Mouse (Mus musculus) adrenal gland, adult 10 weeks (tissue): ENCODE data around the gene Rad51d. TPM values are rescaled to one million over a fixed set of nuclear protein-coding genes. Genes with fewer than 3 reads are reported as not detected.

Experiments used
- polyA plus RNA-seq: library from polyadenylated mRNA; stranded (reverse); fragments of 350-450 nt; fragmentation: Illumina TruSeq; extraction: RNeasy Lipid Tissue Mini Kit (QIAGEN cat#74804); gene quantifications from one replicate; pipeline ENCODE4 v1.2.3, GENCODE M21; 2014; ENCODE audit warnings: low read depth, low replicate concordance

The Rad51d gene
- polyA plus RNA-seq: 7.1 TPM

DNA sequence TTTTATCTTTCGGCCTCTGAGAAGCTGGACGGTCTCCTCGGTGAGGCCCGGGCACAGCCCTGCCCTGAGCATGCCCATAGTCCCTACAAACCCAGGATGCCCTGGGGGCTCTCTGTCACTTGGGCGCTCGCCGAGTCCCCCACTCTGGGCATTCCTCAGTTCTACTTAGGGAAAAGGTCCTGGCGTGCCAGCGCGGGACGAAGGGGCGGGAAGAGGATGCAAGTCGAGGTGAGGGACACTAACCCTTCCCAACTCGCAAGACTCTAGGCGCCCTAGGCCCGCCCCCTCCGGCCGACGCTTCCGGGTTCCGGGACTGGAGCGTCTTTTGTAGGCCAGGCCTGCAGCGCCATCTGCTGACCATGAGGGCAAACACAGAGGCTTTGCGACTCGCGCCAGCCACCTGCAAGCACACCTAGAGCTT, at the start of gene Rad51d:
Gene Rad51d, minus strand, starts transcription at position 273 of the 421 bp plus-strand sequence.

DNA sequence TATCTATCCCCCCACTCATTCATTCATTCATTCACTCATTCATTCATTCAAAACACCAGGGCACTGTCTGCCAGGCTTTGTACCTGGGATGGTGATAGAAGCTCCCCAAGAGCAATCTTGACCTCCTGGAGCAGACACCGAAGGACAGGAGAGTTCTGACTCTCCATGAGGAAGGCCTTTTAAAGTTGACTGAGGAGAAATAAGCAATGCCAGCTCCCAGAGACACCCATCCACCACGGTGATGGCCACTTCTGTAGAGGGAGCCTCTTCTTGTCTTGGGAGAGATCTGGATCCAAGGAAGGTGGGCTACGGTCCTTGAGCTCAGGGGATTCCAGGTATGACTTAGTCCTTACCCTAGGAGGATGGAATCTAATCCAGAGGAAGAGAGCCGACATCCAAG, 19.8 kb upstream of the Rad51d start, which contains the start of gene Unc45b:
Gene Unc45b, plus strand, starts transcription at position 301 of the 400 bp plus-strand sequence.

DNA sequence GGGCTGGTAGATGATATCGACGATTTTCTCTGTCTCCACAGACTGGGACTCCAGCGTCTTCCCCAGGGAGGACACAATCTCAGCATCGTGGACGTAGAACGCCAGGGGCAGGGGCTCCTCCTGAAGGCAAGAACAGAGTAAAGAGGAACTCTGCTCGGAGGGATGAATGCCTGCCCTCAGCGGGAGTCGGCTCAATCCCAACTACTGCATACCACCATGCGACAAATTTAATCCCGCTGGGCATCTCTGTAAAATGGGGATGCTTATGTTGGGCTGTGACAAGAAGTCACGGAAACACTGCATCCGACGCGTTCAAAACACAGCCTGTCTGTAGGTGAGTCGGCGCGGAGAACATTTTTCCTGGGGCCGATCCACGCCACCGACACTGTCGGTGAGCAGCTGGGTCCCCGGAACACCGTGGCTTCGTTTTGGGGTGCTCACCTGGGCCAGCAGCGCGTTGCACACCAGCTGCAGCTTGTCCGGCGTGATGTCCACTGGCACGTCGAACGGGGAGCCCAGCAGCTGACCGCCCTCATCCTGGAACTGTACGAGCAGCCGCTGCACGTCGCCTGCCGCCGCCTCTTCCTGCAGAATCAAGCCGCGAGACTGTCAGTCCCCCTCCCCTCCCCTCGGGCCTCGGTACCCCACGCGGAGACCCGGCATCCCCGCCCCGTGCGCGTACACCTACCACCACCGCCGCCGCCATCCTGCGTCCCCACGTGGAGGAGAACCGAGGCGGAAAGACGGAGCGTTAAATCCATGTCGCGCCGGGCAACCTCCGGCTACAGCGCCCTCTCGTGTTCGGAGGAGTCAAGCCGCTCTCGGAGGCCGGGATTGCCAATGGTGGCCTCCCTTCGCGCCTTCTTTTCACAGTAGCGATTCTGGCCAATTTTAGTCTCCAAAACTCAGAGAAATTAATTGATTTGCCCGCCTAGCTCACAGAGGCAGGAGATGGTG, 17.5 kb upstream of the Rad51d start, which contains the start of gene Nle1:
Gene Nle1, minus strand, starts transcription at position 761 of the 957 bp plus-strand sequence.

DNA sequence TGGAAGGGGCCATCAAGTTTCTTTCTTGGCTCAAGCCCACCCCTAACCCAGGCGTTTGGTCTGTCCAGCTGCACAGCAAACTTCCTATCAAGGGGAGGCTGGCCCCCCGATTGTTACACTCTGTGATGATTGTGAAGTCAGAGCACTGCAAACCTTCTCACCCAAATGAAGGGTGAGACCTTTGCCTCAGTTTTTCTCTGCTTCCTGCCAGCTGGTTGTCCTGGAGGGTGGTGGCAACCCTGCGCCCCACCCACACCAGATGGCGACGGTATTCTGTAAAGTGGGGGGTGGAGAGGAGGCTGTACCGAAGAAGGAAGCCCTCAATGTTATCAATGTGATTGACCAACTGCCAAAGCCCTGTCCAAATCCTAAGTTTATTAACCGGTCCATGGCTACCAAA, 1.5 kb upstream of the Rad51d start, which contains the start of gene Fndc8:
Gene Fndc8, plus strand, starts transcription at position 189 of the 400 bp plus-strand sequence.

DNA sequence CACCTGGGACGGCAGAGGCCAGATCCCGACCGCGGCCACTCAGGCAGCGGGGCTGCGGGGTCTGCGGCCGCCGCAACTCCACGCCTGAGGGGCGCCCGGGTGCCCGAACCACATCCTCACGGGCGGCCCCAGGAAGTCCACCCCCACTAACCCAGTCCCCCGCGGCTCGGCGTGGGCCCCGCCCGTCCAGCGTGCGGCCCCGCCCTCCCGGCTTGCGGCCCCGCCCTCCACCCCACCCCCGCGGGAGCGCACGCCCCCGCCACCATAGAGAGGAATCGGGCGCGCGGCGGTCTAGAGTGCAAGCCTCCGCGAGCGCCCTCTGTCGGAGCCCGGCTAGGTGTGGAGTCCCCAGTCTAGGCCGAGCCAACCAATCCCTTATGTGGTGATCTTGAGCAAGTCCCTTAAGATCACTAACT, 19.4 kb downstream of the Rad51d start, which contains the start of gene Rffl:
Gene Rffl, minus strand, starts transcription at position 180 of the 416 bp plus-strand sequence.

Other genes starting within 250 kb of the Rad51d start
- 1.2 TPM for gene Cct6b, start 126.3 kb downstream of the Rad51d start, polyA plus RNA-seq
- gene Zfp830, start 126.3 kb downstream of the Rad51d start, polyA plus RNA-seq: 18.5 TPM
- gene Lig3, start 109.5 kb downstream of the Rad51d start, polyA plus RNA-seq: 16.8 TPM
- gene Rffl, start 19.4 kb downstream of the Rad51d start, polyA plus RNA-seq: 7.7 TPM
- gene Fndc8, start 1.5 kb upstream of the Rad51d start, polyA plus RNA-seq: not detected
- gene Nle1, start 17.8 kb upstream of the Rad51d start, polyA plus RNA-seq: 6.9 TPM
- 1.9 TPM for gene Unc45b, start 19.9 kb upstream of the Rad51d start, polyA plus RNA-seq
- 57.6 TPM for gene Slfn5, start 60.7 kb upstream of the Rad51d start, polyA plus RNA-seq
- 62.3 TPM for gene Slfn9, start 101.2 kb upstream of the Rad51d start, polyA plus RNA-seq
- gene Slfn8, start 130.2 kb upstream of the Rad51d start, polyA plus RNA-seq: 21.9 TPM
- gene Slfn2, start 174.5 kb upstream of the Rad51d start, polyA plus RNA-seq: 9.8 TPM
- 0.82 TPM for gene Slfn1, start 226.2 kb upstream of the Rad51d start, polyA plus RNA-seq